Mouse (Mus musculus): Measurements from ENCODE around the gene Gpsm1. TPM values are rescaled to one million over a fixed set of nuclear protein-coding genes. Genes with fewer than 3 reads are reported as not detected.

The Gpsm1 gene
- polyA plus RNA-seq, 1 experiment from 2014 or later, result 23.2 TPM

GRCm38 (mm10) chr2:26358667-26359320 lies 43.5 kb downstream of the Gpsm1 start:
- H3K27ac ChIP-seq (ENCODE audit: low read length), result no peak overlapping the region
- no peak overlapping the region for H3K4me2 ChIP-seq (ENCODE audit: low read depth, low read length)
- no peak overlapping the region for H3K9ac ChIP-seq (ENCODE audit: low read depth, low read length)
- H3K4me1 ChIP-seq (ENCODE audit: control insufficient read depth, insufficient read depth, low read length), result no peaks in the 10 kb centered on the region
- no peak for ATAC-seq
- 0 out of 2 replicates have a peak, but pooled peaks cover 5% of the 10 kb centered on the region for H3K36me3 ChIP-seq (ENCODE audit: control insufficient read depth, insufficient read depth, low read length)
- H3K9me3 ChIP-seq (ENCODE audit: control insufficient read depth, low read length), result no peaks in the 10 kb centered on the region
- no peak overlapping the region for H3K4me3 ChIP-seq (ENCODE audit: low read length)
- 89% methylated on average over 13 of the region's 13 CpGs for WGBS
- no peaks in the 10 kb centered on the region for H3K27me3 ChIP-seq (replicated peaks; ENCODE audit: control insufficient read depth, insufficient read depth, low read length)

GRCm38 (mm10) chr2:26359983-26360382 lies 44.7 kb downstream of the Gpsm1 start:
- no peaks in the 10 kb centered on the region for H3K9me3 ChIP-seq (ENCODE audit: control insufficient read depth, low read length)
- no peaks in the 10 kb centered on the region for H3K27me3 ChIP-seq (replicated peaks; ENCODE audit: control insufficient read depth, insufficient read depth, low read length)
- WGBS, result 92% methylated on average over 6 of the region's 6 CpGs
- H3K27ac ChIP-seq (ENCODE audit: low read length), result no peak overlapping the region
- H3K36me3 ChIP-seq (ENCODE audit: control insufficient read depth, insufficient read depth, low read length), result peaks cover 11% of the 10 kb centered on the region; the same call in 1 of the 2 replicates
- peaks cover 2% of the 10 kb centered on the region; the same call in 1 of the 2 replicates for H3K4me1 ChIP-seq (ENCODE audit: control insufficient read depth, insufficient read depth, low read length)
- no peak overlapping the region for H3K4me2 ChIP-seq (ENCODE audit: low read depth, low read length)
- no peak for ATAC-seq
- no peak overlapping the region for H3K9ac ChIP-seq (ENCODE audit: low read depth, low read length)
- no peak overlapping the region for H3K4me3 ChIP-seq (ENCODE audit: low read length)

- no peak for ATAC-seq
- Histone ChIP-seq H3K36me3 (ENCODE audit: control insufficient read depth, insufficient read depth, low read length) (peaks cover 15% of the 10 kb centered on the region; the same call in 1 of the 2 replicates), H3K27me3 (replicated peaks; ENCODE audit: control insufficient read depth, insufficient read depth, low read length) (no peaks in the 10 kb centered on the region), H3K9ac (ENCODE audit: low read depth, low read length) (peak within 1 kb of the TSS; percentile 8; the same call in 1 of the 2 replicates), H3K4me3 (ENCODE audit: low read length) (no peak within 1 kb of the TSS), H3K9me3 (ENCODE audit: control insufficient read depth, low read length) (no peaks in the 10 kb centered on the region), H3K4me2 (ENCODE audit: low read depth, low read length) (no peak within 1 kb of the TSS), H3K27ac (ENCODE audit: low read length) (no peak within 1 kb of the TSS), H3K4me1 (ENCODE audit: control insufficient read depth, insufficient read depth, low read length) (peaks cover 2% of the 10 kb centered on the region; the same call in 1 of the 2 replicates)
- WGBS, result 37% methylated on average over 3 of the region's 3 CpGs
Measured at GRCm38 (mm10) chr2:26360772-26361171, 45.5 kb downstream of the Gpsm1 start, which contains the start of gene Card9. Gene Card9, minus strand, starts transcription at chr2:26360918.

DNA sequence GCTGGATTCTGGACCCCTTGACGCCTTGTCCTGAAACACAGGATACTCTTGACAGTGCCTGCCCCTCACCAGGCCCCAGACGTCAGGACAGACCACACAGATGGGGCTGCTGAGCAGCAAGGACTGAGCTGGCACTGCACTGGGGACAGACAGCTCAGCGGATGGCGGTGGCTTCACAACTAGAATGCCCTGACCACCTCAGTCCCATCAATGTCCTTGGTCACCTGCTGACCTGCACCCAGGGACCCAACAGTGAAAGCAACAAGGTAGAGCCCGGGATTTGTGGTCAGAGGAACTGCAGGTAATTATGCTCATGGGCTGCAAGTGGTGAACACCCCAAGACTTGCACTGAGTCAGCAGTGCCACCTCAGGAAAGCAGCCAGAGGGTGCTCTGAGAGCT lies 47.7 kb downstream of the Gpsm1 start:
- no peak for ATAC-seq
- Histone ChIP-seq H3K27ac (ENCODE audit: low read length) (no peak overlapping the region), H3K9ac (ENCODE audit: low read depth, low read length) (no peak overlapping the region), H3K27me3 (replicated peaks; ENCODE audit: control insufficient read depth, insufficient read depth, low read length) (no peaks in the 10 kb centered on the region), H3K36me3 (ENCODE audit: control insufficient read depth, insufficient read depth, low read length) (peaks cover 22% of the 10 kb centered on the region), H3K4me1 (ENCODE audit: control insufficient read depth, insufficient read depth, low read length) (peaks cover 2% of the 10 kb centered on the region; the same call in 1 of the 2 replicates), H3K4me3 (ENCODE audit: low read length) (no peak overlapping the region), H3K4me2 (ENCODE audit: low read depth, low read length) (no peak overlapping the region), H3K9me3 (ENCODE audit: control insufficient read depth, low read length) (no peaks in the 10 kb centered on the region)
- 85% methylated on average over 5 of the region's 5 CpGs for WGBS

DNA sequence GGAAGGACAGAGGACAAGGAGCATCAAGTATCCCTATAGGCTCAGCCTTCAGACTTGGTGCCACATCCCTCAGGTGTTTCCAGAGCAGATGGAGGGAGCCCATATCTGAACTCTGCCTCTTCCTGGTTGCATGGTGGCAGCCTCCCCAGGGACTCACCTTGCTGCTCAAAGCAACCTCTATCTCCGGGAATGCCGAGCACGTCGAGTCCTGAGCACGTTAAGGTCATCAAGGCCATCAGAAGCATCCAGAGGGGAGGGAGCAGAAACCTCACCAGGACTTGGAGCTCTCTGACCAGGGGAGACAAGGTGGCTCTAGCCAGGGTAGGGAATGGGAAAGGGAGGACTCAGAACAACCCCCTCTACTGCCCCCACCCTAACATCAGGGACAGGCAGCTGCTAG lies 48.2 kb downstream of the Gpsm1 start:
- H3K27ac ChIP-seq (ENCODE audit: low read length), result no peak overlapping the region
- no peak overlapping the region for H3K4me3 ChIP-seq (ENCODE audit: low read length)
- no peak overlapping the region for H3K9ac ChIP-seq (ENCODE audit: low read depth, low read length)
- no peak for ATAC-seq
- no peaks in the 10 kb centered on the region for H3K27me3 ChIP-seq (replicated peaks; ENCODE audit: control insufficient read depth, insufficient read depth, low read length)
- H3K4me2 ChIP-seq (ENCODE audit: low read depth, low read length), result no peak overlapping the region
- H3K4me1 ChIP-seq (ENCODE audit: control insufficient read depth, insufficient read depth, low read length), result peaks cover 2% of the 10 kb centered on the region; the same call in 1 of the 2 replicates
- no peaks in the 10 kb centered on the region for H3K9me3 ChIP-seq (ENCODE audit: control insufficient read depth, low read length)
- WGBS, result 45% methylated on average over 5 of the region's 5 CpGs
- peaks cover 23% of the 10 kb centered on the region for H3K36me3 ChIP-seq (ENCODE audit: control insufficient read depth, insufficient read depth, low read length)

DNA sequence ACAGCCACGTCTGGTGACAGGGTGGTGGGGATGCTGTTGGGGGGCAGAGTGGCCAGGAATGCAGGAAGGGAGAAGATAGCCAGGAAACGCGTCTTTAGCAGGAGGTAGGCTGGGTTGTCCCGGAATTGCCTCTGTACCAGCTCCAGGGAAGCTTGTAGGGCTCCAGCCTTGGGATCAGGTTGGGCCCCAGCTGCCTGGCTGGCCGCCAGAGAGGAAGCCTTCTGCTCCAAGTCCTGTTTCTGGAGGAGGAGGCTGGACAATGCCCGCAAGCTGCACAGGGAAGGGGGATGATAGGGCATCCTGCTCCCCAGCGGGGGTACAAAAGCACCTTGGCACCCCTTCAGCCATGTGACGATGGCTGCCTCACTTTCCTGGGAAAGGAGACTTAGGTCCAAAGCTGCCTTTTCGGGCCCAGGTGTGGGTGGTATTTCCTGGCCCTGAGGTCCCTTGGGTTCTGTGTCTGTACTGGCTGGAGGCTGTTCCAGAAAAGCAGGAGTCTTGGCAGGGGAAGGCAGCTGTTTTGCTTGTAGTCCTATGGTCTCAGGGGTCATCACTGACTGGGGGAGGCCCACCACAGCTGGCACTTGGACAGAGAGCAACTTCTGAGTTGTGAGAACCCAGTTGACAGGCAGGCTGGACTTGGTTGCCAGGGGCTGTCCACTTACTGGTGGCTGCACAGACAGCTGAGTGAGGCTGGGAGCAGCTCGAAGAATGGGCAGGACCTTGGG lies 49.6 kb downstream of the Gpsm1 start:
- 81% methylated on average over 10 of the region's 10 CpGs for WGBS
- peaks cover 29% of the 10 kb centered on the region for H3K36me3 ChIP-seq (ENCODE audit: control insufficient read depth, insufficient read depth, low read length)
- H3K9ac ChIP-seq (ENCODE audit: low read depth, low read length), result no peak overlapping the region

DNA sequence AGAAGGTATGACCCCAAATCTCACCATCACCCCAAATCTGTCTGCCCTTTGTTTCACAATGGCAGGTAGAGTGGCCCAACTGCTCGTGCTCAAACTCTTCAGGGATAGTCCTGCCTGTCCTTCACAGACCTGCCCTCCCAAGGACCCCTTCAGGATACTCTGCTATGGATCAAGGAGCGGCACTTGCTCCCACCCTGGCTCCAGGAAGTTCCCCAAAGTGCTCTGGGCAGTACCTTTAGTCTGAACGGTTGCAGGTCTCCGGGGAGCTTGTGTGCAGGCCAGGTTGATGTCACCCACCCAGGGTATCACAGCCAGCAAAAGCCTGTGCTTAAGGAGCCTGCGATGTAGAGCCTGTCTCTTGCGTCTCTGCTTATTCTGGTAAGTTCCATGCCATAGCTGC lies 52.6 kb downstream of the Gpsm1 start:
- WGBS, result 94% methylated on average over 6 of the region's 6 CpGs
- Histone ChIP-seq H3K4me3 (ENCODE audit: low read length) (no peak overlapping the region), H3K36me3 (ENCODE audit: control insufficient read depth, insufficient read depth, low read length) (peaks cover 45% of the 10 kb centered on the region)

More for the DNA sequence above, 49.6 kb downstream of the Gpsm1 start:
- Histone ChIP-seq H3K4me3 (ENCODE audit: low read length) (no peak overlapping the region), H3K27me3 (replicated peaks; ENCODE audit: control insufficient read depth, insufficient read depth, low read length) (no peaks in the 10 kb centered on the region), H3K27ac (ENCODE audit: low read length) (no peak overlapping the region; the same call in 1 of the 2 replicates), H3K4me2 (ENCODE audit: low read depth, low read length) (no peak overlapping the region), H3K4me1 (ENCODE audit: control insufficient read depth, insufficient read depth, low read length) (peaks cover 2% of the 10 kb centered on the region; the same call in 1 of the 2 replicates), H3K9me3 (ENCODE audit: control insufficient read depth, low read length) (no peaks in the 10 kb centered on the region)
- no peak for ATAC-seq

DNA sequence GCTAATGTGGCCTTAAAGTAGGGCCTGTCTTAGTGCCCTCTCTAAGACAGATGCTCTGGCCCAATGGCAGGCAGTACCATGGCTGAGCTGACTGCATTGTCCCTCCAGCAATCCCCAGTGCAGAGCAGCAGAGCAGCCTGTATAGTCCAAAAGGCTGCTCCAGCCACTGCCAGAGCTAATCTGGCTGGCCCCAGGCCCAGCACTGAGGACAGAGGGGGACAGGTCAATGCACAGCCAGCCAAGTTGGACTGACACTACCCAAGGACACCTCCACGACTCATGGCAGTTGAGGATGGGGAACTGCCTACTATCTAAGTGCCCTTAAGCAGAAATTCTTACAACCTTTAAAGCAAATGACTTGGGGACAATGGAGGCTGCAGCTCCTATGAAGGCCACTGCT lies 53.3 kb downstream of the Gpsm1 start:
- no peak overlapping the region for H3K27ac ChIP-seq (ENCODE audit: low read length)
- peaks cover 2% of the 10 kb centered on the region; the same call in 1 of the 2 replicates for H3K4me1 ChIP-seq (ENCODE audit: control insufficient read depth, insufficient read depth, low read length)
- H3K9me3 ChIP-seq (ENCODE audit: control insufficient read depth, low read length), result no peaks in the 10 kb centered on the region
- H3K4me2 ChIP-seq (ENCODE audit: low read depth, low read length), result no peak overlapping the region
- no peak overlapping the region for H3K4me3 ChIP-seq (ENCODE audit: low read length)
- H3K9ac ChIP-seq (ENCODE audit: low read depth, low read length), result no peak overlapping the region
- no peaks in the 10 kb centered on the region for H3K27me3 ChIP-seq (replicated peaks; ENCODE audit: control insufficient read depth, insufficient read depth, low read length)
- ATAC-seq, result no peak
- WGBS, result 95% methylated on average over 1 of the region's 1 CpGs
- H3K36me3 ChIP-seq (ENCODE audit: control insufficient read depth, insufficient read depth, low read length), result peaks cover 45% of the 10 kb centered on the region

More for the DNA sequence above, 52.6 kb downstream of the Gpsm1 start:
- Histone ChIP-seq H3K9me3 (ENCODE audit: control insufficient read depth, low read length) (no peaks in the 10 kb centered on the region), H3K4me2 (ENCODE audit: low read depth, low read length) (no peak overlapping the region), H3K9ac (ENCODE audit: low read depth, low read length) (no peak overlapping the region), H3K27me3 (replicated peaks; ENCODE audit: control insufficient read depth, insufficient read depth, low read length) (no peaks in the 10 kb centered on the region), H3K27ac (ENCODE audit: low read length) (no peak overlapping the region), H3K4me1 (ENCODE audit: control insufficient read depth, insufficient read depth, low read length) (peaks cover 2% of the 10 kb centered on the region; the same call in 1 of the 2 replicates)
- no peak for ATAC-seq

DNA sequence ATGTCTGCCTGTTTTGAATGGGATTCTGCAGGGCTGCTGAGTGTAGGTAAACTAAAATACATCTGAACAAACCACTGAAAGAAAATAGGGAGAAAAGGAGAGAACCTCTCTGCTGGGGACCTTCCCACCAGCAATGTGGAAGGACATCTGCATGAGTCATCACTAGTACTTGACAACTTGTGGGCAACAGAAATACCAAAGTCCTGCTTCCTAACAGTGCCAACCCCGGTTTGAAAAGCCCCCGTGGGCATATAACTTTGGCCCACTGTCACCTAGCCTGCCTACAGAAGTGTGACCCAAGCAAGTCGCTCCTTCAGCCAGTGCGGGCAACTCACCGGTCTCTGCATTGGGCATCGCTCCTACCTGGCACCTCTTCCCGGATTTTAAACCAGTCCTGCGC lies 57.1 kb downstream of the Gpsm1 start:
- WGBS, result 96% methylated on average over 8 of the region's 8 CpGs
- Histone ChIP-seq H3K9ac (ENCODE audit: low read depth, low read length) (no peak overlapping the region), H3K4me3 (ENCODE audit: low read length) (no peak overlapping the region), H3K27me3 (replicated peaks; ENCODE audit: control insufficient read depth, insufficient read depth, low read length) (no peaks in the 10 kb centered on the region), H3K36me3 (ENCODE audit: control insufficient read depth, insufficient read depth, low read length) (peaks cover 36% of the 10 kb centered on the region), H3K4me1 (ENCODE audit: control insufficient read depth, insufficient read depth, low read length) (no peaks in the 10 kb centered on the region), H3K4me2 (ENCODE audit: low read depth, low read length) (no peak overlapping the region), H3K27ac (ENCODE audit: low read length) (no peak overlapping the region), H3K9me3 (ENCODE audit: control insufficient read depth, low read length) (no peaks in the 10 kb centered on the region)
- no peak for ATAC-seq
